Mouse (Mus musculus) embryonic facial prominence, embryonic 14.5 days (tissue): ENCODE data around the gene Olfr601. TPM values are rescaled to one million over a fixed set of nuclear protein-coding genes. Genes with fewer than 3 reads are reported as not detected.
"Not testable (repeated sequence)": the region's sequence is repeated elsewhere in the genome, so short reads cannot be mapped to it uniquely, and the experiment has no call there.

Experiments used
- ATAC-seq: fragments of 200-750 bp; cut with Nextera tagmentation; 2 replicates; pipeline ENCODE4 v1.8.0; 2017; ENCODE audit warnings: low read depth, moderate number of reproducible peaks, moderate TSS enrichment
- DNase-seq: peaks from one replicate; pipeline ENCODE4 v3.0.0-alpha.2; 2015; ENCODE audit warnings: low spot score
- H3K27ac ChIP-seq: fragments of 300-500 bp; sonication (generic); replicated peaks from 2 replicates; pipeline ENCODE4 v1.5.1; 2014; ENCODE audit warnings: low read depth, mild to moderate bottlenecking, low read length, moderate library complexity
- H3K27me3 ChIP-seq: fragments of 300-500 bp; sonication (generic); replicated peaks from 2 replicates; pipeline ENCODE4 v1.6.1; 2014; ENCODE audit warnings: low read length; ENCODE audit not compliant: control insufficient read depth, insufficient read depth
- H3K36me3 ChIP-seq: fragments of 300-500 bp; sonication (generic); 2 replicates; pipeline ENCODE4 v1.6.1; 2014; ENCODE audit warnings: low read length, mixed read lengths; ENCODE audit not compliant: control insufficient read depth, insufficient read depth
- H3K4me1 ChIP-seq: fragments of 300-500 bp; sonication (generic); 2 replicates; pipeline ENCODE4 v1.6.1; 2014; ENCODE audit warnings: antibody characterized with exemption, low read length; ENCODE audit not compliant: control insufficient read depth, insufficient read depth
- H3K4me2 ChIP-seq: fragments of 300-500 bp; sonication (generic); 2 replicates; pipeline ENCODE4 v1.6.1; 2014; ENCODE audit warnings: low read depth, mild to moderate bottlenecking, low read length, moderate library complexity, mixed read lengths
- H3K4me3 ChIP-seq: fragments of 300-500 bp; sonication (generic); 2 replicates; pipeline ENCODE4 v1.5.1; 2014; ENCODE audit warnings: low read depth, mild to moderate bottlenecking, low read length
- H3K9ac ChIP-seq: fragments of 300-500 bp; sonication (generic); 2 replicates; pipeline ENCODE4 v1.6.1; 2014; ENCODE audit warnings: low read depth, mild to moderate bottlenecking, low read length, moderate library complexity, mixed read lengths
- H3K9me3 ChIP-seq: fragments of 300-500 bp; sonication (generic); 2 replicates; pipeline ENCODE4 v1.6.1; 2016; ENCODE audit warnings: low read length; ENCODE audit not compliant: control insufficient read depth
- WGBS: fragments of 180-500 bp; shearing (Covaris S2); extraction: QIAGEN DNeasy Blood & Tissue Kit; methylation state at CpG from one replicate; pipeline ENCODE4 v1.1.7; 2014; 5-methylcytosine and 5-hydroxymethylcytosine counted together
- polyA plus RNA-seq: library from polyadenylated mRNA; unstranded; fragments of >200 nt; fragmentation: Nextera tagmentation; extraction: Ambion mirVana; gene quantifications from 2 replicates; pipeline ENCODE4 v1.2.1, GENCODE M21; 2014

Gene Olfr601
- polyA plus RNA-seq = not detected in 2 replicates

- no peak within 1 kb of the TSS for H3K4me2 ChIP-seq
- H3K27me3 ChIP-seq = no peaks in the 10 kb centered on the region
- no peaks in the 10 kb centered on the region for H3K4me1 ChIP-seq
- H3K27ac ChIP-seq = no peak within 1 kb of the TSS
- DNase-seq = no peak
- WGBS = 92% methylated on average over 1 of the region's 1 CpGs
- H3K4me3 ChIP-seq = no peak within 1 kb of the TSS
- no peaks in the 10 kb centered on the region for H3K9me3 ChIP-seq
- ATAC-seq = no peak
- H3K9ac ChIP-seq = no peak within 1 kb of the TSS
- no peaks in the 10 kb centered on the region for H3K36me3 ChIP-seq
Measured at GRCm38 (mm10) chr7:103362555-103362954, at the start of gene Olfr601. Gene Olfr601, minus strand, starts transcription at chr7:103362655.

GRCm38 (mm10) chr7:103406521-103407055 is 44.1 kb upstream of the Olfr601 start:
- not testable (repeated sequence) for H3K4me2 ChIP-seq, H3K9me3 ChIP-seq, H3K4me3 ChIP-seq, DNase-seq, ATAC-seq, H3K27me3 ChIP-seq, H3K36me3 ChIP-seq, H3K4me1 ChIP-seq, H3K9ac ChIP-seq, H3K27ac ChIP-seq
- 69% methylated on average over 3 of the region's 3 CpGs for WGBS

GRCm38 (mm10) chr7:103398981-103399380 is 36.5 kb upstream of the Olfr601 start:
- Histone ChIP-seq H3K27ac (no peak overlapping the region), H3K36me3 (no peaks in the 10 kb centered on the region), H3K27me3 (no peaks in the 10 kb centered on the region), H3K4me2 (no peak overlapping the region), H3K4me3 (no peak overlapping the region), H3K9me3 (no peaks in the 10 kb centered on the region), H3K9ac (no peak overlapping the region), H3K4me1 (no peaks in the 10 kb centered on the region)
- ATAC-seq = no peak
- DNase-seq = no peak
- WGBS = 20% methylated on average over 1 of the region's 1 CpGs

GRCm38 (mm10) chr7:103397758-103398157 is 35.3 kb upstream of the Olfr601 start:
- no peaks in the 10 kb centered on the region for H3K9me3 ChIP-seq
- no peaks in the 10 kb centered on the region for H3K36me3 ChIP-seq
- H3K27me3 ChIP-seq = no peaks in the 10 kb centered on the region
- DNase-seq (no peak), ATAC-seq (no peak)
- H3K4me3 ChIP-seq = no peak overlapping the region
- no peak overlapping the region for H3K9ac ChIP-seq
- H3K4me1 ChIP-seq = no peaks in the 10 kb centered on the region
- no peak overlapping the region for H3K27ac ChIP-seq
- H3K4me2 ChIP-seq = no peak overlapping the region

GRCm38 (mm10) chr7:103386077-103386476 is 23.6 kb upstream of the Olfr601 start, which contains the start of gene Olfr603:
Gene Olfr603, minus strand, starts transcription at chr7:103386177.
- H3K4me2 ChIP-seq = no peak within 1 kb of the TSS
- H3K9me3 ChIP-seq = no peaks in the 10 kb centered on the region
- H3K4me1 ChIP-seq = no peaks in the 10 kb centered on the region
- no peak within 1 kb of the TSS for H3K9ac ChIP-seq
- DNase-seq = no peak
- H3K27ac ChIP-seq = no peak within 1 kb of the TSS
- H3K4me3 ChIP-seq = no peak within 1 kb of the TSS
- H3K27me3 ChIP-seq = no peaks in the 10 kb centered on the region
- ATAC-seq = no peak
- H3K36me3 ChIP-seq = no peaks in the 10 kb centered on the region

GRCm38 (mm10) chr7:103349569-103349968 is 12.9 kb downstream of the Olfr601 start, which contains the start of gene Olfr600:
Gene Olfr600, minus strand, starts transcription at chr7:103349669.
- DNase-seq (no peak), ATAC-seq (no peak)
- Histone ChIP-seq H3K4me2 (no peak within 1 kb of the TSS), H3K27me3 (no peaks in the 10 kb centered on the region), H3K27ac (no peak within 1 kb of the TSS), H3K9me3 (no peaks in the 10 kb centered on the region), H3K9ac (no peak within 1 kb of the TSS), H3K36me3 (no peaks in the 10 kb centered on the region), H3K4me1 (no peaks in the 10 kb centered on the region), H3K4me3 (no peak within 1 kb of the TSS)

GRCm38 (mm10) chr7:103335617-103336016 is 26.8 kb downstream of the Olfr601 start, which contains the start of gene Olfr599:
Gene Olfr599, plus strand, starts transcription at chr7:103335917.
- H3K27me3 ChIP-seq = no peaks in the 10 kb centered on the region
- no peak within 1 kb of the TSS for H3K9ac ChIP-seq
- H3K4me2 ChIP-seq = no peak within 1 kb of the TSS
- H3K9me3 ChIP-seq = no peaks in the 10 kb centered on the region
- H3K36me3 ChIP-seq = no peaks in the 10 kb centered on the region
- DNase-seq (no peak), ATAC-seq (no peak)
- H3K4me3 ChIP-seq = no peak within 1 kb of the TSS
- no peaks in the 10 kb centered on the region for H3K4me1 ChIP-seq
- no peak within 1 kb of the TSS for H3K27ac ChIP-seq
- 83% methylated on average over 1 of the region's 1 CpGs for WGBS

GRCm38 (mm10) chr7:103323268-103323667 is 39.2 kb downstream of the Olfr601 start, which contains the start of gene Olfr598:
Gene Olfr598, plus strand, starts transcription at chr7:103323568.
- Histone ChIP-seq H3K9ac (no peak within 1 kb of the TSS), H3K36me3 (no peaks in the 10 kb centered on the region), H3K4me3 (no peak within 1 kb of the TSS), H3K4me2 (no peak within 1 kb of the TSS), H3K27me3 (no peaks in the 10 kb centered on the region), H3K27ac (no peak within 1 kb of the TSS), H3K9me3 (no peaks in the 10 kb centered on the region), H3K4me1 (no peaks in the 10 kb centered on the region)
- DNase-seq (no peak), ATAC-seq (no peak)

- H3K27me3 ChIP-seq, H3K4me2 ChIP-seq, H3K9me3 ChIP-seq, H3K4me1 ChIP-seq, ATAC-seq, DNase-seq, H3K36me3 ChIP-seq, H3K4me3 ChIP-seq, H3K9ac ChIP-seq, H3K27ac ChIP-seq: not testable (repeated sequence)
- WGBS = 86% methylated on average over 2 of the region's 2 CpGs
Measured at GRCm38 (mm10) chr7:103316015-103316414, 46.4 kb downstream of the Olfr601 start, which contains the start of gene Olfr597. Gene Olfr597, plus strand, starts transcription at chr7:103316315.
